In the genomic region with DNA sequence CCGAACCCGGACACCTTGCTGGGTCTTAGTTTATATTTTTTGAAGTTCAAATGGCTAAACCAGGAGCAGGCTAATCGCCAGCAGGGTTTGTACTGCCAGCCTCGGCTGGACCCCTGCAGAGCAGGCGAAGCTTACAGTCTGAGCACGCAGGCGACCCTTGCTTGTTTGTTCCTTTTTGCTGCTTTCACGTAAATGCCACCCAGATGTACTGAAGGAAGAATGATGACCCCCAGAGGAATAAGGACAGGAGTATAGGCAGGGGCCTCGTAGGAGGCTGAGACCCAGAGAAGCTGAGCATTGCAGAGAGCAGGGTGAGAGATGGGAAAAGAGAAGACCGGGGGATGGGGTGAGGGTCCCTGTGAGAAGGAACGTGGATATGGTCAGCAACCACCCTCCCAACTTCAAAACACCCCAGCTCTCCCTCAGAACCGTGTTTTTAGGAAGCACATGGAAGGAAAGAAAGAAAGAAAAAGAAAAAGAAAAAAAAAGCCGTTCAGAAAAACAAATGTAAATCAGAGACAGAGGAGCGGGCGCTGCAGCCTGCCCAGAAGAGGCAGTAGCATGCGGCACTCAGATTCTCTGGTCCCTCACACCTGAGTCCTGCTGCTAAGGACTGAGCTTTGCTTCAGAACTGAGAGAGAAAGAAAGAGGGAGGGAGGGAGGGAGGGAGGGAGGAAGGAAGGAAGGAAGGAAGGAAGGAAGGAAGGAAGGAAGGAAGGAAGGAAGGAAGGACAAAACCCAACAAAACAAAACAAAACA, we compare ENCODE assay signal across 8 mouse cellular contexts. TPM values are rescaled to one million over a fixed set of nuclear protein-coding genes. Genes with fewer than 3 reads are reported as not detected.
DNase-seq lines count a peak whose midpoint lies in the region; ATAC-seq and TF ChIP-seq lines count a peak whose summit lies in the region.

No protein-coding gene starts in this region.

- H3K4me2 ChIP-seq in kidney, postnatal 0 days (ENCODE audit: low read length): peak overlapping the region; percentile 72
- peak overlapping the region; percentile 89 for H3K4me2 ChIP-seq in hindbrain, embryonic 14.5 days (replicated peaks)
- H3K4me2 ChIP-seq in midbrain, embryonic 16.5 days (ENCODE audit: low read length): peak overlapping the region; percentile 97

- H3K9ac ChIP-seq in kidney, postnatal 0 days (ENCODE audit: low read depth, low read length): peak overlapping the region; percentile 31
- peak overlapping the region; percentile 57 for H3K9ac ChIP-seq in hindbrain, embryonic 14.5 days
- H3K9ac ChIP-seq in midbrain, embryonic 16.5 days (ENCODE audit: low read depth, low read length): peak overlapping the region; percentile 64

- H3K36me3 ChIP-seq in kidney, postnatal 0 days (ENCODE audit: insufficient read depth, low read length): no peaks in the 10 kb centered on the region
- H3K36me3 ChIP-seq in hindbrain, embryonic 14.5 days (replicated peaks; ENCODE audit: control insufficient read depth, insufficient read depth): no peaks in the 10 kb centered on the region
- no peaks in the 10 kb centered on the region for H3K36me3 ChIP-seq in midbrain, embryonic 16.5 days (ENCODE audit: control insufficient read depth, insufficient read depth, low read length)
- no peaks in the 10 kb centered on the region for H3K36me3 ChIP-seq in kidney, adult 2 months (ENCODE audit: control insufficient read depth, insufficient read depth, low read length)

- no peak overlapping the region for H3K27ac ChIP-seq in kidney, postnatal 0 days
- H3K27ac ChIP-seq in cortical plate, adult 2 months (ENCODE audit: insufficient read depth, low read length): no peak overlapping the region
- peak overlapping the region; percentile 62; the same call in 1 of the 2 replicates for H3K27ac ChIP-seq in hindbrain, embryonic 14.5 days
- peak overlapping the region; percentile 69 for H3K27ac ChIP-seq in midbrain, embryonic 16.5 days (ENCODE audit: low read length)
- no peak overlapping the region for H3K27ac ChIP-seq in kidney, adult 2 months (ENCODE audit: insufficient read depth, low read depth, low read length)

- peak; percentile 23 for DNase-seq in kidney, postnatal 0 days (ENCODE audit: low spot score)
- DNase-seq in kidney, adult 9 months: no peak
- DNase-seq in hindbrain, embryonic 14.5 days (ENCODE audit: low spot score): no peak
- no peak for DNase-seq in kidney, adult 2 months
- no peak for DNase-seq in cerebellum, adult 8-10 months
- no peak for DNase-seq in adrenal gland, postnatal 36 days

- no peak for ATAC-seq in kidney, postnatal 0 days (replicated peaks; ENCODE audit: low FRiP score, low read depth)
- peak; percentile 70 for ATAC-seq in hindbrain, embryonic 14.5 days (ENCODE audit: low FRiP score)
- peak; percentile 81 for ATAC-seq in midbrain, embryonic 16.5 days

- no peaks in the 10 kb centered on the region; the same call in 1 of the 2 replicates for H3K4me1 ChIP-seq in kidney, postnatal 0 days (replicated peaks; ENCODE audit: insufficient read depth, low read length)
- no peaks in the 10 kb centered on the region; the same call in 1 of the 2 replicates for H3K4me1 ChIP-seq in cortical plate, adult 2 months (ENCODE audit: control insufficient read depth, insufficient read depth, low read length)
- H3K4me1 ChIP-seq in hindbrain, embryonic 14.5 days (replicated peaks; ENCODE audit: control insufficient read depth, insufficient read depth, low read length): peaks cover 9% of the 10 kb centered on the region
- H3K4me1 ChIP-seq in midbrain, embryonic 16.5 days (ENCODE audit: control insufficient read depth, insufficient read depth, low read length): peaks cover 13% of the 10 kb centered on the region
- no peaks in the 10 kb centered on the region for H3K4me1 ChIP-seq in kidney, adult 2 months (ENCODE audit: control insufficient read depth, insufficient read depth, low read length)

- H3K27me3 ChIP-seq in kidney, postnatal 0 days (ENCODE audit: insufficient read depth, low read length): no peaks in the 10 kb centered on the region
- peaks cover 12% of the 10 kb centered on the region; the same call in 1 of the 2 replicates for H3K27me3 ChIP-seq in hindbrain, embryonic 14.5 days (ENCODE audit: control insufficient read depth, insufficient read depth, low read length)
- H3K27me3 ChIP-seq in midbrain, embryonic 16.5 days (ENCODE audit: control insufficient read depth, insufficient read depth, low read depth, low read length): no peaks in the 10 kb centered on the region; the same call in 1 of the 2 replicates
- H3K27me3 ChIP-seq in kidney, adult 2 months (replicated peaks; ENCODE audit: control insufficient read depth, insufficient read depth, low read length): no peaks in the 10 kb centered on the region

- no peak for TF ChIP-seq POLR2A in cortical plate, adult 2 months (IDR thresholded peaks at IDR 0.05; ENCODE audit: extremely low read depth, insufficient read depth, low read length)
- TF ChIP-seq POLR2A in kidney, adult 2 months (IDR thresholded peaks at IDR 0.05; ENCODE audit: low read depth, low read length): no peak

- H3K4me3 ChIP-seq in kidney, postnatal 0 days (replicated peaks; ENCODE audit: low read depth, low read length): peak overlapping the region; percentile 35
- H3K4me3 ChIP-seq in cortical plate, adult 2 months (ENCODE audit: insufficient read depth, low read length): peak overlapping the region; percentile 8; the same call in 1 of the 2 replicates
- peak overlapping the region; percentile 38 for H3K4me3 ChIP-seq in hindbrain, embryonic 14.5 days (replicated peaks; ENCODE audit: low read length)
- peak overlapping the region; percentile 47 for H3K4me3 ChIP-seq in midbrain, embryonic 16.5 days (ENCODE audit: low read depth, low read length)
- H3K4me3 ChIP-seq in kidney, adult 2 months (ENCODE audit: insufficient read depth, low read depth, low read length): no peak overlapping the region

- TF ChIP-seq CTCF in kidney, postnatal 0 days (IDR thresholded peaks at IDR 0.05; ENCODE audit: low read depth): no peak
- no peak for TF ChIP-seq CTCF in cortical plate, adult 2 months (IDR thresholded peaks at IDR 0.05; ENCODE audit: extremely low read depth, insufficient read depth, low read length)
- no peak for TF ChIP-seq CTCF in kidney, adult 2 months (conservative IDR thresholded peaks at IDR 0.05; ENCODE audit: insufficient read depth, insufficient read length, low read depth, low read length)

- no peaks in the 10 kb centered on the region for H3K9me3 ChIP-seq in kidney, postnatal 0 days (replicated peaks; ENCODE audit: low read length)
- H3K9me3 ChIP-seq in hindbrain, embryonic 14.5 days (ENCODE audit: control insufficient read depth, low read length): no peaks in the 10 kb centered on the region
- H3K9me3 ChIP-seq in midbrain, embryonic 16.5 days (replicated peaks; ENCODE audit: control insufficient read depth, low read length, poor library complexity, severe bottlenecking): no peaks in the 10 kb centered on the region

- WGBS in kidney, postnatal 0 days: 3% methylated on average over 16 of the region's 16 CpGs
- 1% methylated on average over 16 of the region's 16 CpGs for WGBS in hindbrain, embryonic 14.5 days
- under 1% methylated on average over 16 of the region's 16 CpGs for WGBS in midbrain, embryonic 16.5 days
- WGBS in kidney, adult 2 months: 8% methylated on average over 16 of the region's 16 CpGs

RNA-seq across cellular contexts. Expression of gene Zfp831, which starts 31.1 kb away (rescaled TPM):
- not detected in 2 replicates for polyA plus RNA-seq in kidney, postnatal 0 days (2015; fragmentation: Nextera tagmentation; extraction: Ambion mirVana)
- polyA plus RNA-seq in cortical plate, adult 2 months (2012; rRNA removed): 5.8 and 6.4 TPM in 2 replicates
- polyA plus RNA-seq in hindbrain, embryonic 14.5 days (2014; fragmentation: Nextera tagmentation; extraction: Ambion mirVana): not detected in 2 replicates
- not detected in 2 replicates for polyA plus RNA-seq in midbrain, embryonic 16.5 days (2015; fragmentation: Nextera tagmentation; extraction: Ambion mirVana)
- 0.03 and 0.34 TPM in 2 replicates for polyA plus RNA-seq in kidney, adult 2 months (2012; rRNA removed)
- under 1 TPM; 0.03 to 0.10 TPM for total RNA-seq in adrenal gland, postnatal 36 days (2021)

Comparison
In these comparisons a context has a peak if more than half of its experiments do, and no peak if none do; other contexts are left out.
1. H3K27ac ChIP-seq: peak in hindbrain, embryonic 14.5 days (single experiment) and midbrain, embryonic 16.5 days (single experiment); none in kidney, postnatal 0 days (single experiment), cortical plate, adult 2 months (single experiment) and kidney, adult 2 months (single experiment).
2. Peak in every context shown above with its lines, with median percentiles within 50 percentile points of each other: H3K4me2 ChIP-seq and H3K9ac ChIP-seq.